Comparison of ENCODE assay signal across 8 mouse cellular contexts in genomic region chr11:78032809-78033195, GRCm38 (mm10). TPM values are rescaled to one million over a fixed set of nuclear protein-coding genes. Genes with fewer than 3 reads are reported as not detected.
DNase-seq lines count a peak whose midpoint lies in the region; ATAC-seq and TF ChIP-seq lines count a peak whose summit lies in the region.

No protein-coding gene starts in this region.

- peaks cover 10% of the 10 kb centered on the region; the same call in 1 of the 2 replicates for H3K4me1 ChIP-seq in brown adipose tissue, adult 24 weeks (ENCODE audit: control insufficient read depth, insufficient read depth, insufficient read length, low read length)
- 0 out of 2 replicates have a peak, but pooled peaks cover 6% of the 10 kb centered on the region for H3K4me1 ChIP-seq in hindbrain, postnatal 0 days (ENCODE audit: insufficient read depth, low read length)
- H3K4me1 ChIP-seq in midbrain, embryonic 16.5 days (ENCODE audit: control insufficient read depth, insufficient read depth, low read length), result peaks cover 26% of the 10 kb centered on the region

- peaks cover 25% of the 10 kb centered on the region for H3K36me3 ChIP-seq in hindbrain, postnatal 0 days (ENCODE audit: insufficient read depth, low read length)
- H3K36me3 ChIP-seq in midbrain, embryonic 16.5 days (ENCODE audit: control insufficient read depth, insufficient read depth, low read length), result peaks cover 19% of the 10 kb centered on the region

- peak overlapping the region; percentile 81 for H3K9ac ChIP-seq in hindbrain, postnatal 0 days (replicated peaks; ENCODE audit: low read length)
- H3K9ac ChIP-seq in midbrain, embryonic 16.5 days (ENCODE audit: low read depth, low read length), result peak overlapping the region; percentile 93

- H3K27me3 ChIP-seq in hindbrain, postnatal 0 days (ENCODE audit: insufficient read depth, low read length), result no peaks in the 10 kb centered on the region
- no peaks in the 10 kb centered on the region for H3K27me3 ChIP-seq in midbrain, embryonic 16.5 days (ENCODE audit: control insufficient read depth, insufficient read depth, low read depth, low read length)

- 4% methylated on average over 5 of the region's 5 CpGs for WGBS in hindbrain, postnatal 0 days
- WGBS in midbrain, embryonic 16.5 days, result 2% methylated on average over 5 of the region's 5 CpGs

- peak overlapping the region; percentile 64 for H3K4me3 ChIP-seq in layer of hippocampus, adult 2 months
- H3K4me3 ChIP-seq in brown adipose tissue, adult 24 weeks (ENCODE audit: insufficient read depth, low read depth, low read length), result peak overlapping the region; percentile 63
- peak overlapping the region; percentile 77 for H3K4me3 ChIP-seq in hindbrain, postnatal 0 days (ENCODE audit: low read length)
- peak overlapping the region; percentile 61 for H3K4me3 ChIP-seq in midbrain, embryonic 16.5 days (ENCODE audit: low read depth, low read length)

- no peaks in the 10 kb centered on the region for H3K9me3 ChIP-seq in hindbrain, postnatal 0 days (ENCODE audit: low read length)
- no peaks in the 10 kb centered on the region for H3K9me3 ChIP-seq in midbrain, embryonic 16.5 days (replicated peaks; ENCODE audit: control insufficient read depth, low read length, poor library complexity, severe bottlenecking)

- no peak for DNase-seq in layer of hippocampus, adult 2 months (ENCODE audit: low spot score in 2 of 2)
- no peak for DNase-seq in layer of hippocampus, postnatal 14 days (ENCODE audit: low spot score in 2 of 2)
- DNase-seq in hindbrain, postnatal 0 days (ENCODE audit: low spot score), result no peak
- no peak for DNase-seq in urinary bladder, postnatal 10 days (ENCODE audit: low spot score)
- DNase-seq in layer of hippocampus, postnatal 36 days, result no peak
- DNase-seq in kidney, adult 8-10 months, result no peak

- peak overlapping the region; percentile 77 for H3K4me2 ChIP-seq in hindbrain, postnatal 0 days (ENCODE audit: low read depth, low read length)
- peak overlapping the region; percentile 74 for H3K4me2 ChIP-seq in midbrain, embryonic 16.5 days (ENCODE audit: low read length)

- peak overlapping the region; percentile 77 for H3K27ac ChIP-seq in layer of hippocampus, adult 2 months
- no peak overlapping the region for H3K27ac ChIP-seq in brown adipose tissue, adult 24 weeks (replicated peaks; ENCODE audit: low read depth, low read length)
- H3K27ac ChIP-seq in hindbrain, postnatal 0 days, result peak overlapping the region; percentile 94
- H3K27ac ChIP-seq in midbrain, embryonic 16.5 days (ENCODE audit: low read length), result peak overlapping the region; percentile 96

- no peak for ATAC-seq in hindbrain, postnatal 0 days
- no peak for ATAC-seq in midbrain, embryonic 16.5 days

- no peak for TF ChIP-seq CTCF in layer of hippocampus, adult 2 months (conservative IDR thresholded peaks at IDR 0.05)
- TF ChIP-seq CTCF in hindbrain, postnatal 0 days (IDR thresholded peaks at IDR 0.05; ENCODE audit: low read depth), result no peak

RNA-seq across cellular contexts. Expression of gene Dhrs13, which starts 0.7 kb away (rescaled TPM):
- total RNA-seq in layer of hippocampus, adult 2 months (2021), result 1 to 10 TPM; 4.6 to 5.7 TPM
- 10 to 100 TPM; 11.2 to 11.3 TPM for total RNA-seq in layer of hippocampus, postnatal 14 days (2021)
- polyA plus RNA-seq in brown adipose tissue, adult 24 weeks (2012; ENCODE audit: insufficient read depth, insufficient read length, missing spikeins), result 3.0 and 3.4 TPM in 2 replicates
- total RNA-seq in hindbrain, postnatal 0 days (2014; rRNA removed), result 63.8 and 69.6 TPM in 2 replicates
- 48.2 and 52.8 TPM in 2 replicates for polyA plus RNA-seq in hindbrain, postnatal 0 days (2015; fragmentation: Nextera tagmentation; extraction: Ambion mirVana)
- 50.5 and 53.3 TPM in 2 replicates for polyA plus RNA-seq in midbrain, embryonic 16.5 days (2015; fragmentation: Nextera tagmentation; extraction: Ambion mirVana)
- total RNA-seq in layer of hippocampus, postnatal 36 days (2021), result 1 to 10 TPM; 4.5 to 6.2 TPM

RNA-seq across cellular contexts. Expression of gene Flot2, which starts 4.9 kb away (rescaled TPM):
- total RNA-seq in layer of hippocampus, adult 2 months (2021), result 10 to 100 TPM; 70.9 to 77.4 TPM
- total RNA-seq in layer of hippocampus, postnatal 14 days (2021), result 100 to 1,000 TPM; 109 to 122 TPM
- polyA plus RNA-seq in brown adipose tissue, adult 24 weeks (2012; ENCODE audit: insufficient read depth, insufficient read length, missing spikeins), result 74.4 and 110 TPM in 2 replicates
- 107 and 108 TPM in 2 replicates for total RNA-seq in hindbrain, postnatal 0 days (2014; rRNA removed)
- 121 and 123 TPM in 2 replicates for polyA plus RNA-seq in hindbrain, postnatal 0 days (2015; fragmentation: Nextera tagmentation; extraction: Ambion mirVana)
- 71.7 and 83.4 TPM in 2 replicates for polyA plus RNA-seq in midbrain, embryonic 16.5 days (2015; fragmentation: Nextera tagmentation; extraction: Ambion mirVana)
- total RNA-seq in layer of hippocampus, postnatal 36 days (2021), result 10 to 100 TPM; 71.8 to 74.3 TPM

RNA-seq across cellular contexts. Expression of gene Eral1, which starts 47.4 kb away (rescaled TPM):
- total RNA-seq in layer of hippocampus, adult 2 months (2021), result 10 to 100 TPM; 19.5 to 20.1 TPM
- total RNA-seq in layer of hippocampus, postnatal 14 days (2021), result 10 to 100 TPM; 19.7 to 20.8 TPM
- polyA plus RNA-seq in brown adipose tissue, adult 24 weeks (2012; ENCODE audit: insufficient read depth, insufficient read length, missing spikeins), result 33.8 and 38.9 TPM in 2 replicates
- 38.4 and 40.3 TPM in 2 replicates for total RNA-seq in hindbrain, postnatal 0 days (2014; rRNA removed)
- 25.7 and 26.9 TPM in 2 replicates for polyA plus RNA-seq in hindbrain, postnatal 0 days (2015; fragmentation: Nextera tagmentation; extraction: Ambion mirVana)
- polyA plus RNA-seq in midbrain, embryonic 16.5 days (2015; fragmentation: Nextera tagmentation; extraction: Ambion mirVana), result 32.8 and 33.3 TPM in 2 replicates
- 10 to 100 TPM; 19.8 to 21.2 TPM for total RNA-seq in layer of hippocampus, postnatal 36 days (2021)

RNA-seq across cellular contexts. Expression of gene Phf12, which starts 50.2 kb away (rescaled TPM):
- 10 to 100 TPM; 59.0 to 62.4 TPM for total RNA-seq in layer of hippocampus, adult 2 months (2021)
- total RNA-seq in layer of hippocampus, postnatal 14 days (2021), result 10 to 100 TPM; 43.9 to 52.6 TPM
- 9.6 and 13.3 TPM in 2 replicates for polyA plus RNA-seq in brown adipose tissue, adult 24 weeks (2012; ENCODE audit: insufficient read depth, insufficient read length, missing spikeins)
- 31.9 and 34.9 TPM in 2 replicates for total RNA-seq in hindbrain, postnatal 0 days (2014; rRNA removed)
- 8.3 and 8.7 TPM in 2 replicates for polyA plus RNA-seq in hindbrain, postnatal 0 days (2015; fragmentation: Nextera tagmentation; extraction: Ambion mirVana)
- polyA plus RNA-seq in midbrain, embryonic 16.5 days (2015; fragmentation: Nextera tagmentation; extraction: Ambion mirVana), result 11.8 and 17.8 TPM in 2 replicates
- total RNA-seq in layer of hippocampus, postnatal 36 days (2021), result 10 to 100 TPM; 48.3 to 51.2 TPM
